Mouse (Mus musculus): ENCODE results near the gene E130208F15Rik. TPM values are rescaled to one million over a fixed set of nuclear protein-coding genes. Genes with fewer than 3 reads are reported as not detected.

The E130208F15Rik gene
- total and polyA plus RNA-seq, 2 experiments, result 0.06 to 0.18 TPM

DNA sequence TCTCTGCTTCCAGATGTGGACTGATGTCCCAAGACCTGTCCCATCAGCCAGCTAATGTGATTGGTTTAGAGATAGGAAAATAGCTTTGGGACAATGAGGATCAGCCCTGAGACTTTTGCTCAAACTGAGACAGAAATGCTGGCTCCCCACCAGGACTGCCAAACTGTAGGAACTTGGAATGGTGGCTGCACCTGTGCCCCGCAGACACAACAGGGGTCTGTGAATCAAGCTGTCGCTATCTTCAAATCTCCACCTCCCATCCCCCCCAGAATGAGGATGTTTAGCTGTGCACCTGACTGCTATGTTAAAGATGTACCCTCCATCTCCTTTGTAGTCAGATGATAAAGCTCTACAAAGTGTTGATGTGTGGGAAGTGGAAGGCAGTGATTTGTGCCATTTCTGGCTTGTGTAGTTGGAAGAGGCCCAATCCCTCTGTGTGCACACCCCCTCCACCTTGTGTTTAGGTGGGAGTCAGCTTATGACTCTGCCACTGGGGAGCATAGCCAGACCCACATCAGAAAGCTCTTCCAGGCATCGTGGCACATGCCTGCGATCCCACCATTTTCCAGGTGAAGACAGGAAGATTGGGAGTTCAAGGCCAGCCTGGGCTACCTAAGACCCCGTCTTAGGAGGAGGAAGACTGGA lies 2.9 kb downstream of the E130208F15Rik start:
- DNase-seq (ENCODE audit: extremely low read depth, low read depth, low spot score), result no peak
- no peak overlapping the region for H3K9ac ChIP-seq (ENCODE audit: low read depth, low read length)
- WGBS, result 92% methylated on average over 5 of the region's 5 CpGs
- no peaks in the 10 kb centered on the region for H3K36me3 ChIP-seq (ENCODE audit: control insufficient read depth, insufficient read depth, low read length)
- TF ChIP-seq POLR2A (IDR thresholded peaks at IDR 0.05; ENCODE audit: extremely low read depth, insufficient read depth, low read length), result no peak
- no peak for TF ChIP-seq CTCF (IDR thresholded peaks at IDR 0.05; ENCODE audit: low read depth, low read length)
- no peaks in the 10 kb centered on the region for H3K79me2 ChIP-seq (ENCODE audit: control insufficient read depth, insufficient read depth, low read length)
- no peak overlapping the region for H3K4me3 ChIP-seq (ENCODE audit: insufficient read depth, low read depth, low read length)
- no peak overlapping the region for H3K27ac ChIP-seq (replicated peaks; ENCODE audit: insufficient read depth, low read depth, low read length)
- peaks cover 14% of the 10 kb centered on the region for H3K4me1 ChIP-seq (ENCODE audit: control insufficient read depth, insufficient read depth, low read length)
- no peaks in the 10 kb centered on the region for H3K27me3 ChIP-seq (ENCODE audit: control insufficient read depth, insufficient read depth, low read length)

DNA sequence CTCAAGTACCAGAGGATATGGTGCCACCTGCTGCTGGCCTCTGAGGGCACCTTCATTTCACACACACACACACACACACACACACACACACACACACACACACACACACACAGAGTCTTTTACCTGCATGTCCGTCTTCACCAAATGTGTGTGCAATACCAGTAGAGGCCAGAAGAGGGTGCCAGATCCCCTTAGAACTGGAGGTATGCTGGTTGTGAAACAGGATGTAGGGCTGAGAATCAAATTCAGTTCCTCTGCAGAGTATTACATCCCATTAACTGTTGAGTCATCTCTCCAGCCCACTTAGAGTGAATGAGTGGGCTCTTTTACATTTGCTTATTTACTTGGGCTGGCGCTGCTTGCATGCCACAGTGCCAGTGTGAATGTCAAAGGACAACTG lies 3.8 kb downstream of the E130208F15Rik start:
- Histone ChIP-seq H3K4me3 (ENCODE audit: insufficient read depth, low read depth, low read length) (no peak overlapping the region), H3K4me1 (ENCODE audit: control insufficient read depth, insufficient read depth, low read length) (peaks cover 9% of the 10 kb centered on the region), H3K79me2 (ENCODE audit: control insufficient read depth, insufficient read depth, low read length) (no peaks in the 10 kb centered on the region), H3K36me3 (ENCODE audit: control insufficient read depth, insufficient read depth, low read length) (no peaks in the 10 kb centered on the region), H3K9ac (ENCODE audit: low read depth, low read length) (no peak overlapping the region), H3K27ac (replicated peaks; ENCODE audit: insufficient read depth, low read depth, low read length) (no peak overlapping the region), H3K27me3 (ENCODE audit: control insufficient read depth, insufficient read depth, low read length) (no peaks in the 10 kb centered on the region)
- 47% methylated on average over 2 of the region's 2 CpGs for WGBS
- no peak for TF ChIP-seq POLR2A (IDR thresholded peaks at IDR 0.05; ENCODE audit: extremely low read depth, insufficient read depth, low read length)
- peak; percentile 36 for TF ChIP-seq CTCF (IDR thresholded peaks at IDR 0.05; ENCODE audit: low read depth, low read length)
- DNase-seq (ENCODE audit: extremely low read depth, low read depth, low spot score), result peak; percentile 40

DNA sequence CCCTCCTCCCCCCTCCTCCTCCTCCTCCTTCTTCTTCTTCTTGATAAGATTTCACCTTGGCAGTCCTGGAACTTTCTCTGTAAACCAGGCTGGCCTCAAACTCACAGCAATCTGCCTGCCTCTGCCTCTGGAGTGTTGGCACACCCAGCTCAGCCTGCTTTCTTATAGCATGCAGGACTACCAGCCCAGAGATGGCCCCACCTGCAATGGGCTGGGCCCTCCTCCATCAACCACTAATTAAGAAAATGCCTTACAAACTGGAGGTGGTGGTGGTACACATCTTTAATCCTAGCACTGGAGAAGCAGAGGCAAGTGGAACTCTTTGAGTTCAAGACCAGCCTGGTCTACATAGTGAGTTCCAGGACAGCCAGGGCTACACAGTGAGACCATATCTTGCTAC lies 4.9 kb downstream of the E130208F15Rik start:
- Histone ChIP-seq H3K27me3 (ENCODE audit: control insufficient read depth, insufficient read depth, low read length) (no peaks in the 10 kb centered on the region), H3K4me3 (ENCODE audit: insufficient read depth, low read depth, low read length) (no peak overlapping the region)
- TF ChIP-seq CTCF (IDR thresholded peaks at IDR 0.05; ENCODE audit: low read depth, low read length) (no peak), POLR2A (IDR thresholded peaks at IDR 0.05; ENCODE audit: extremely low read depth, insufficient read depth, low read length) (no peak)

DNA sequence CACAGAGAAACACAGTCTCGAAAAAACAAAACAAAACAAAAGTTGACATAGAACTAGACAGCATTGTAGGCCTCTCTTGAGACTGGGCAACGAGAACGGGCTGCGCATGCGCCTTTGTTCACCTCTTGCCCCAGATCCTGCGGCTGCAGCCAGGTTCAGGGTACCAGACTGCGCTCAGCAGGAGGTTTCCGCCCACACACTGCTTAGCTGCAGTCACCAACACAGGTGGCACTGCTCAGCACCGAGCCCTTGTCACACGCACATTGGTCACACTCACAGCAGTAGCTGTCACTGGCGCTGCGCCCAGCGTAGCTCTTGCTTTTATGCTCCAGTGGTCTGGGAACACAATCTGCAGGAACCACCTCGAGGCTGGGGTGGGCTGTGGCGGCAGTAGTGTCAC lies 5.6 kb downstream of the E130208F15Rik start:
- 66% methylated on average over 15 of the region's 15 CpGs for WGBS

More for the DNA sequence above, 4.9 kb downstream of the E130208F15Rik start:
- DNase-seq (ENCODE audit: extremely low read depth, low read depth, low spot score), result no peak
- Histone ChIP-seq H3K79me2 (ENCODE audit: control insufficient read depth, insufficient read depth, low read length) (no peaks in the 10 kb centered on the region), H3K36me3 (ENCODE audit: control insufficient read depth, insufficient read depth, low read length) (no peaks in the 10 kb centered on the region), H3K4me1 (ENCODE audit: control insufficient read depth, insufficient read depth, low read length) (peaks cover 4% of the 10 kb centered on the region; the same call in 1 of the 2 replicates), H3K27ac (replicated peaks; ENCODE audit: insufficient read depth, low read depth, low read length) (no peak overlapping the region), H3K9ac (ENCODE audit: low read depth, low read length) (no peak overlapping the region)

DNA sequence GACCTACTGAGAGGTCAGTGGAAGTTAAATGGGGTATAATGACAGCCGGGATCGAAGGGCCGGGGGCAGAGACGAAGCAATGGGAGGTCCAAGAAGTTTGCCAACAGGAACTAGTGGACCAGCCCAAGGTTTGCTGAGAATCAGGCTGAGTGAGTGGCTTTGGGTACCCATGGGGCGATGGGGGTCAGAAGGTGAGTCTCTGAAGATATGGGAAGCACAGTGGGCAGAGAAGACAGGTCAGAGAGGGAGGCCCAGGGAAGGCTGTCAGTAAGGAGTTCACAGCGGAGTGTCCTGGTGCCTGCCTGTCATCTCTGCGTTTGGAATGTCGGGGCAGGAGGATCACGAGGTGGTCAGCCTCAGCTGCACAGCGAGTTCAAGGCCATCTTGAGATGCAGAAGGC lies 6.8 kb downstream of the E130208F15Rik start:
- no peaks in the 10 kb centered on the region for H3K36me3 ChIP-seq (ENCODE audit: control insufficient read depth, insufficient read depth, low read length)
- TF ChIP-seq POLR2A (IDR thresholded peaks at IDR 0.05; ENCODE audit: extremely low read depth, insufficient read depth, low read length) (no peak), CTCF (IDR thresholded peaks at IDR 0.05; ENCODE audit: low read depth, low read length) (no peak)
- 68% methylated on average over 10 of the region's 10 CpGs for WGBS
- no peak for DNase-seq (ENCODE audit: extremely low read depth, low read depth, low spot score)
- H3K9ac ChIP-seq (ENCODE audit: low read depth, low read length), result no peak overlapping the region
- H3K4me3 ChIP-seq (ENCODE audit: insufficient read depth, low read depth, low read length), result no peak overlapping the region
- H3K27me3 ChIP-seq (ENCODE audit: control insufficient read depth, insufficient read depth, low read length), result no peaks in the 10 kb centered on the region
- no peaks in the 10 kb centered on the region for H3K79me2 ChIP-seq (ENCODE audit: control insufficient read depth, insufficient read depth, low read length)
- no peaks in the 10 kb centered on the region for H3K4me1 ChIP-seq (ENCODE audit: control insufficient read depth, insufficient read depth, low read length)
- H3K27ac ChIP-seq (replicated peaks; ENCODE audit: insufficient read depth, low read depth, low read length), result no peak overlapping the region

More for the DNA sequence above, 5.6 kb downstream of the E130208F15Rik start:
- no peak overlapping the region for H3K27ac ChIP-seq (replicated peaks; ENCODE audit: insufficient read depth, low read depth, low read length)
- no peak for DNase-seq (ENCODE audit: extremely low read depth, low read depth, low spot score)
- peaks cover 4% of the 10 kb centered on the region; the same call in 1 of the 2 replicates for H3K4me1 ChIP-seq (ENCODE audit: control insufficient read depth, insufficient read depth, low read length)
- H3K4me3 ChIP-seq (ENCODE audit: insufficient read depth, low read depth, low read length), result no peak overlapping the region
- H3K36me3 ChIP-seq (ENCODE audit: control insufficient read depth, insufficient read depth, low read length), result no peaks in the 10 kb centered on the region
- TF ChIP-seq POLR2A (IDR thresholded peaks at IDR 0.05; ENCODE audit: extremely low read depth, insufficient read depth, low read length), result no peak
- no peak for TF ChIP-seq CTCF (IDR thresholded peaks at IDR 0.05; ENCODE audit: low read depth, low read length)
- no peaks in the 10 kb centered on the region for H3K79me2 ChIP-seq (ENCODE audit: control insufficient read depth, insufficient read depth, low read length)
- no peak overlapping the region for H3K9ac ChIP-seq (ENCODE audit: low read depth, low read length)
- H3K27me3 ChIP-seq (ENCODE audit: control insufficient read depth, insufficient read depth, low read length), result no peaks in the 10 kb centered on the region

DNA sequence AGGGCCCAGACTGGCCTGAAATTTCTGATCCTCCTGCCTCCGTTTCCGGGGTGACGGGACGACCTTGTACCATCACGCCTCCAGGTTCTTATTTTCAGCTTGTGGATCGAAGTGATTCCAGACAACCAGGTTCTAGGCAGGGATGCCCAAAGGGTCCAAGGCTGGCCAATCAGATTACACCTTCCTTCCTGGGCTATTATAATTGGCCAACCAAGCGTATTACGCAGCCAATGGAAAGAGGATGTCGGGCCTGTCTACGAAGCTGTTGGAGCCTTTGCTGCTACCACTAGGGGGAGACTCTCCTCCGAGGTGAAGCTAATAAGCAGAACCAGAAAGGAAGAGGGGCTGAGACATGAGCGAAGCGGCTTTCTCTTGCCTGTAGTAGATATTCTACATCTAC lies 10.3 kb downstream of the E130208F15Rik start:
- WGBS, result 22% methylated on average over 13 of the region's 13 CpGs
- peak; percentile 66 for DNase-seq (ENCODE audit: extremely low read depth, low read depth, low spot score)
- no peak overlapping the region for H3K27ac ChIP-seq (replicated peaks; ENCODE audit: insufficient read depth, low read depth, low read length)

More for the DNA sequence above, 10.3 kb downstream of the E130208F15Rik start:
- H3K36me3 ChIP-seq (ENCODE audit: control insufficient read depth, insufficient read depth, low read length), result no peaks in the 10 kb centered on the region
- H3K79me2 ChIP-seq (ENCODE audit: control insufficient read depth, insufficient read depth, low read length), result no peaks in the 10 kb centered on the region
- no peaks in the 10 kb centered on the region for H3K4me1 ChIP-seq (ENCODE audit: control insufficient read depth, insufficient read depth, low read length)
- TF ChIP-seq CTCF (IDR thresholded peaks at IDR 0.05; ENCODE audit: low read depth, low read length) (peak; percentile 79), POLR2A (IDR thresholded peaks at IDR 0.05; ENCODE audit: extremely low read depth, insufficient read depth, low read length) (no peak)
- no peaks in the 10 kb centered on the region for H3K27me3 ChIP-seq (ENCODE audit: control insufficient read depth, insufficient read depth, low read length)
- H3K4me3 ChIP-seq (ENCODE audit: insufficient read depth, low read depth, low read length), result no peak overlapping the region
- no peak overlapping the region for H3K9ac ChIP-seq (ENCODE audit: low read depth, low read length)

Measured in liver, adult 2 months (tissue).